Mouse (Mus musculus) c-Kit-positive CD71-positive TER-119-positive erythroid progenitor cells, embryonic 14.5 days (primary cell): ENCODE measurements around the gene Tmco4.
A peak's percentile ranks its signal among the peaks of the same experiment; 100 is the strongest.

Experiments
- DNase-seq: peaks from one replicate; pipeline ENCODE4 v3.0.0-alpha.2; 2013; ENCODE audit warnings: low spot score

The Tmco4 gene

GRCm38 (mm10) chr4:139019413-139019812 lies 46.7 kb downstream of the Tmco4 start:
- DNase-seq, result peak; percentile 44

GRCm38 (mm10) chr4:139020385-139020784 lies 47.7 kb downstream of the Tmco4 start:
- DNase-seq, result no peak

- DNase-seq, result no peak
Measured at GRCm38 (mm10) chr4:139024379-139024778, 51.7 kb downstream of the Tmco4 start.

- no peak for DNase-seq
Measured at GRCm38 (mm10) chr4:139030675-139031074, 58.0 kb downstream of the Tmco4 start.

- no peak for DNase-seq
Measured at GRCm38 (mm10) chr4:139032521-139032920, 59.8 kb downstream of the Tmco4 start.

GRCm38 (mm10) chr4:139033263-139034009 lies 60.7 kb downstream of the Tmco4 start:
- no peak for DNase-seq

GRCm38 (mm10) chr4:139034010-139034367 lies 61.3 kb downstream of the Tmco4 start:
- no peak for DNase-seq

- no peak for DNase-seq
Measured at GRCm38 (mm10) chr4:139034540-139034939, 61.9 kb downstream of the Tmco4 start.

- no peak for DNase-seq
Measured at GRCm38 (mm10) chr4:139034942-139035341, 62.3 kb downstream of the Tmco4 start.

- DNase-seq, result no peak
Measured at GRCm38 (mm10) chr4:139035799-139036198, 63.1 kb downstream of the Tmco4 start.

GRCm38 (mm10) chr4:139037795-139038607 lies 65.3 kb downstream of the Tmco4 start:
- no peak for DNase-seq

GRCm38 (mm10) chr4:139040084-139040839 lies 67.6 kb downstream of the Tmco4 start:
- DNase-seq, result no peak

GRCm38 (mm10) chr4:139042611-139043010 lies 69.9 kb downstream of the Tmco4 start:
- DNase-seq, result no peak

- DNase-seq, result no peak
Measured at GRCm38 (mm10) chr4:139043600-139043999, 70.9 kb downstream of the Tmco4 start.

- DNase-seq, result no peak
Measured at GRCm38 (mm10) chr4:139044566-139044965, 71.9 kb downstream of the Tmco4 start.

GRCm38 (mm10) chr4:139046354-139046753 lies 73.7 kb downstream of the Tmco4 start:
- no peak for DNase-seq

GRCm38 (mm10) chr4:139048518-139048917 lies 75.8 kb downstream of the Tmco4 start:
- no peak for DNase-seq

GRCm38 (mm10) chr4:139052796-139053195 lies 80.1 kb downstream of the Tmco4 start:
- no peak for DNase-seq

GRCm38 (mm10) chr4:139053391-139053790 lies 80.7 kb downstream of the Tmco4 start:
- no peak for DNase-seq

GRCm38 (mm10) chr4:139054300-139054923 lies 81.7 kb downstream of the Tmco4 start:
- no peak for DNase-seq

GRCm38 (mm10) chr4:139055336-139055735 lies 82.6 kb downstream of the Tmco4 start:
- no peak for DNase-seq

GRCm38 (mm10) chr4:139055744-139056143 lies 83.1 kb downstream of the Tmco4 start:
- no peak for DNase-seq
